Mouse (Mus musculus) kidney, embryonic 15.5 days (tissue): ENCODE results near the gene Cep104. TPM values are rescaled to one million over a fixed set of nuclear protein-coding genes. Genes with fewer than 3 reads are reported as not detected.

Source experiments
- ATAC-seq: fragments of 200-750 bp; cut with Nextera tagmentation; replicated peaks from 2 replicates; pipeline ENCODE4 v1.8.0; 2017; ENCODE audit warnings: moderate TSS enrichment; ENCODE audit not compliant: low FRiP score
- H3K27ac ChIP-seq: fragments of 300-500 bp; sonication (generic); 2 replicates; pipeline ENCODE4 v1.5.1; 2015; ENCODE audit warnings: mild to moderate bottlenecking, inconsistent platforms
- H3K27me3 ChIP-seq: fragments of 300-500 bp; sonication (generic); 2 replicates; pipeline ENCODE4 v1.6.1; 2015; ENCODE audit warnings: inconsistent platforms
- H3K36me3 ChIP-seq: fragments of 300-500 bp; sonication (generic); 2 replicates; pipeline ENCODE4 v1.6.1; 2015; ENCODE audit warnings: inconsistent platforms
- H3K4me1 ChIP-seq: fragments of 300-500 bp; sonication (generic); 2 replicates; pipeline ENCODE4 v1.6.1; 2015; ENCODE audit warnings: inconsistent platforms
- H3K4me2 ChIP-seq: fragments of 300-500 bp; sonication (generic); 2 replicates; pipeline ENCODE4 v1.6.1; 2015; ENCODE audit warnings: moderate library complexity, mild to moderate bottlenecking, inconsistent platforms
- H3K4me3 ChIP-seq: fragments of 300-500 bp; sonication (generic); replicated peaks from 2 replicates; pipeline ENCODE4 v1.5.1; 2015; ENCODE audit warnings: mild to moderate bottlenecking, inconsistent platforms
- H3K9ac ChIP-seq: fragments of 300-500 bp; sonication (generic); 2 replicates; pipeline ENCODE4 v1.6.1; 2015; ENCODE audit warnings: mild to moderate bottlenecking, inconsistent platforms
- H3K9me3 ChIP-seq: fragments of 300-500 bp; sonication (generic); replicated peaks from 2 replicates; pipeline ENCODE4 v1.6.1; 2016; ENCODE audit warnings: inconsistent platforms
- WGBS: fragments of 180-500 bp; shearing (Covaris S2); methylation state at CpG from one replicate; pipeline ENCODE4 v1.1.7; 2015; ENCODE audit warnings: mixed read lengths; 5-methylcytosine and 5-hydroxymethylcytosine counted together
- polyA plus RNA-seq: library from polyadenylated mRNA; unstranded; fragments of >200 nt; fragmentation: Nextera tagmentation; extraction: Ambion mirVana; gene quantifications from 2 replicates; pipeline ENCODE4 v1.2.1, GENCODE M21; 2015

Cep104 gene
- polyA plus RNA-seq, 1 experiment from 2014 or later, result 16.7 TPM

- no peaks in the 10 kb centered on the region for H3K9me3 ChIP-seq
- H3K36me3 ChIP-seq, result peaks cover 48% of the 10 kb centered on the region
- H3K4me3 ChIP-seq, result no peak overlapping the region
- H3K4me1 ChIP-seq, result peaks cover 10% of the 10 kb centered on the region
- no peak for ATAC-seq
- no peaks in the 10 kb centered on the region for H3K27me3 ChIP-seq
- H3K4me2 ChIP-seq, result no peak overlapping the region
- 81% methylated on average over 4 of the region's 4 CpGs for WGBS
- no peak overlapping the region for H3K9ac ChIP-seq
- no peak overlapping the region for H3K27ac ChIP-seq
Observed at GRCm38 (mm10) chr4:154007759-154008158, 32.8 kb downstream of the Cep104 start.

DNA sequence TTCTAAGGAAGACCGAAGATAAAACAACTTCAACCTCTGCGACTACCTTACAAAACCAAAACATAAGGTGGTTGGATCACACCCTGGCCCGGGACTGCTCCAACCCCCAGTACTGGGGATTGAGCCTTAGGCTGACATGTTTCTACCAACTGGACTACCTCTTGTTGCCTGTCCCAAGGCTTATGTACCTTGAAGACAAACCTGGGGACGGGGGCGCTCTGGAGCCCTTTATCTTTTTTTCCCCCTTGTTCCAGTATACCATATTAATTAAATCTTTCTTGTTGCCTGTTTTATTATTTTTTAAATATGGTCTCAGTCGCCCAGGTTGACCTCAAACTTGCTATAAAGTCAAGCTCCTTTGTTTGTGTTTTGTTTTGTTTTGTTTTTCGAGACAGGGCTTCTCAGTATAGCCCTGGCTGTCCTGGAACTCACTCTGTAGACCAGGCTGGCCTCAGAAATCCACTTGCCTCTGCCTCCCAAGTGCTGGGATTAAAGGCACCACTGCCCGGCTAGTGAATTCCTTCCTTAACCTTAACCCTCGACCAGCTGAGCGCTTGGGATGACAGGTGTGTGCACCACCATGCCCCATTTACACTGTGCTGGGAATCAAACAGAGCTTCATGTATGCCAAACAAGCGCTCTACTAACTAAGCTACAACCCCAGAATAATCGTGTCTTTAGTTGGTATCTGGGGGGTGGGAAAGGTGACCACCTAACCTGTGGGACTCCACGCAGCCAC, 36.1 kb downstream of the Cep104 start:
- ATAC-seq, result peak; percentile 72
- H3K36me3 ChIP-seq, result peaks cover 37% of the 10 kb centered on the region
- no peaks in the 10 kb centered on the region for H3K9me3 ChIP-seq
- peaks cover 30% of the 10 kb centered on the region for H3K4me1 ChIP-seq
- H3K4me3 ChIP-seq, result peak overlapping the region; percentile 100
- 27% methylated on average over 13 of the region's 13 CpGs for WGBS
- peak overlapping the region; percentile 96 for H3K9ac ChIP-seq
- no peaks in the 10 kb centered on the region for H3K27me3 ChIP-seq
- H3K4me2 ChIP-seq, result peak overlapping the region; percentile 95
- H3K27ac ChIP-seq, result peak overlapping the region; percentile 14; the same call in 1 of the 2 replicates

DNA sequence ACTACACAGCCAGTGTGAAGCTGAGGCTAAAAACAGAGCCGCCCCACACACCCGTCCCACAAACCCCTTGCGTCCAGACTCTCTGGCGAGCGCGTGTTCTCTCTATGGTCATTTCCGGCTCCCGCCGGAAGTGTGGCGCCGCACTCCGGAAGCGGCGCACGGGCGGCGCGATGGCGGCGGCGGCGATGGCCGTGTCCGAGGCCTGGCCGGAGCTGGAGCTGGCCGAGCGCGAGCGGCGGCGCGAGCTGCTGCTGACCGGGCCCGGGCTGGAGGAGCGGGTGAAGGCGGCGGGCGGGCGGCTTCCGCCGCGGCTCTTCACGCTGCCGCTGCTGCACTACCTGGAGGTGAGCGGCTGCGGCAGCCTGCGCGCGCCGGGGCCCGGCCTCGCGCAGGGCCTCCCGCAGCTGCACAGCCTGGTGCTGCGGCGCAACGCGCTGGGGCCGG, 36.7 kb downstream of the Cep104 start, which contains the start of gene Lrrc47:
TSS of gene Lrrc47 (plus strand) at position 86 of the 444 bp plus-strand sequence.
- peak; percentile 95 for ATAC-seq
- Histone ChIP-seq H3K4me2 (peak within 1 kb of the TSS; percentile 95), H3K9ac (peak within 1 kb of the TSS; percentile 96), H3K27ac (peak within 1 kb of the TSS; percentile 62), H3K36me3 (peaks cover 37% of the 10 kb centered on the region), H3K9me3 (no peaks in the 10 kb centered on the region), H3K4me3 (peak within 1 kb of the TSS; percentile 100), H3K4me1 (peaks cover 30% of the 10 kb centered on the region), H3K27me3 (no peaks in the 10 kb centered on the region)
- under 1% methylated on average over 59 of the region's 59 CpGs for WGBS

DNA sequence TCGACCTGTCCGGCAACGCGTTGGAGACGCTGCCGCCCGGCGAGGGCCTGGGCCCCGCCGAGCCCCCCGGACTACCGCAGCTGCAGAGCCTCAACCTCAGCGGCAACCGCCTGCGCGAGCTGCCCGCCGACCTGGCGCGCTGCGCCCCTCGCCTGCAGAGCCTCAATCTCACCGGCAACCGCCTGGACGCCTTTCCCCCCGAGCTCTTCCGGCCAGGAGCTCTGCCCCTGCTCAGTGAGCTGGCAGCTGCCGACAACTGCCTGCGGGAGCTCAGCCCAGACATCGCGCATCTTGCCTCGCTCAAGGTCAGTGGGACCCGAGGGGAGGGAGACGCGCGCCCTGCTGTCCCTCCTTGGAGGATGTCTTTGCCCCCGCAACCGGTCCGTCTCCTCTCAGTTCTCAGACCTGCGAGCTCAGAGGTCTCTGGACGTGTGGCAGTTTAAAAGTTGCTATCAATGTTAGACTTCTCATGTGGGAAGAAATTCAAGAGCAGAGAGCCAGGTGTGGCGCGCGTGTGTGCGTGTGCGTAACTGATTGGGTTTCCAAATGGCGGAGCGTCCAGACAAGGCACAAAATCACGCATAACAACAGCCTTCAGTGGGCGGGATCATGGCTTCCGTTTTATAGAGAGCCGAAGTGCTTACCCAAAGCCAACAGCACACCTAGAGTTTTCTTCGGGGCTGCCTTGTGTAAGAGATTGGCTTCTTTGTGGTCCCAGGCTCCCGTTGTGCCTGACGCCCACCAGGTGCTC, 37.3 kb downstream of the Cep104 start:
- no peaks in the 10 kb centered on the region for H3K9me3 ChIP-seq
- H3K9ac ChIP-seq, result peak overlapping the region; percentile 96
- H3K4me2 ChIP-seq, result peak overlapping the region; percentile 95
- under 1% methylated on average over 54 of the region's 55 CpGs for WGBS
- H3K4me3 ChIP-seq, result peak overlapping the region; percentile 100
- H3K27ac ChIP-seq, result peak overlapping the region; percentile 62
- peaks cover 30% of the 10 kb centered on the region for H3K4me1 ChIP-seq
- ATAC-seq, result no peak; the same call in 1 of the 2 replicates
- peaks cover 37% of the 10 kb centered on the region for H3K36me3 ChIP-seq
- H3K27me3 ChIP-seq, result no peaks in the 10 kb centered on the region

DNA sequence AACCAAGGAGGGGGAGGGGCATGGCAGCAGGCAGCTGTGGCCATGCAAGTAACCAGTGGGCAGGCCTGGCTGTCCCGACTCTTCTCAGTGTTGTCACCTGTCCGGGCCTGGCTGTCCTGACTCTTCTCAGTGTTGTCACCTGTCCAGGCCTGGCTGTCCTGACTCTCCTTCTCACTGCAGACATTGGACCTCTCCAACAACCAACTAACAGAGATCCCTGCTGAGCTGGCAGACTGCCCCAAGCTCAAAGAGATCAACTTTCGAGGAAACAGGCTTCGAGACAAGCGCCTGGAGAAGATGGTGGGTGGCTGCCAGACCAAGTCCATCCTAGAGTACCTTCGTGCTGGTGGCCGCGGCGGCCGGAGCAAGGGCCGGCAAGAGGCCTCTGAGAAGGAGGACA, 40.5 kb downstream of the Cep104 start:
- Histone ChIP-seq H3K4me3 (no peak overlapping the region), H3K9me3 (no peaks in the 10 kb centered on the region), H3K9ac (no peak overlapping the region), H3K27ac (no peak overlapping the region), H3K4me2 (no peak overlapping the region), H3K36me3 (peaks cover 64% of the 10 kb centered on the region), H3K4me1 (peaks cover 30% of the 10 kb centered on the region), H3K27me3 (no peaks in the 10 kb centered on the region)
- no peak for ATAC-seq
- 94% methylated on average over 11 of the region's 11 CpGs for WGBS

DNA sequence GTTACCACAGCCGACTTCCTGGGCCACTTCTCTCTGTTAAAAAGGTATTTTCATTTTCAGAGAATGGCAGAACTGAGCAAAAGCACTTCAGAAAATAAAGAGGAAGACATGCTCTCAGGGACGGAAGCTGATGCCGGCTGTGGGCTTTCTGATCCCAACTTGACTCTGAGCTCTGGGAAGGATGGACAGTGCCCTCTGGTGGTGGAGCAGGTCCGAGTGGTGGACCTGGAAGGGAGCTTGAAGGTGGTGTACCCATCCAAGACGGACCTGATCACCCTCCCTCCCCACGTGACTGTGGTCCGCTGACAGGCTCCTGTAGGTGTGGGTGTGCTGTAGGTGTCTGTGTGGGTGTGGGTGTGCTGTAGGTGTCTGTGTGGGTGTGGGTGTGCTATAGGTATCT, 44.6 kb downstream of the Cep104 start:
- Histone ChIP-seq H3K4me1 (peaks cover 38% of the 10 kb centered on the region), H3K9ac (no peak overlapping the region), H3K4me2 (no peak overlapping the region), H3K4me3 (no peak overlapping the region), H3K27ac (no peak overlapping the region), H3K27me3 (no peaks in the 10 kb centered on the region), H3K36me3 (peaks cover 77% of the 10 kb centered on the region), H3K9me3 (no peaks in the 10 kb centered on the region)
- ATAC-seq, result no peak
- 74% methylated on average over 7 of the region's 7 CpGs for WGBS

DNA sequence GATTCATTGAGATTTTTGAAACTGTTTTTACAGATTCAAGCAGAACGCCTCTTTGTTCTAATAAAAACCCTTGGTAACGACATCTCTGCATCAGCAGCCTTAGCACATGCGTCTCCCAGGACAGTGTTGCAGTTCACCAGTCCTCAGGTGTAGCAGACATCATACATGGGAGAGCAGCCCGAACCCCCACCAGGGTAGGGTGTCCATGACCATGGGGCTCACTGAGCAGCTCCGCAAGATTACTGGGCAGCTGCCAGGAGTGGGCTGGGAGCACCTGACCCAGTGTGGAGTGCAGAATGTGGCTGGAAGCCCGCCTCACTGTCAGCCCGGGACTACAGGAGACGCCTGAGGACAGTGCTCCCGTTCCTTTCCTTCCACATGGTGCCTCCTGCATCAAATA, 46.4 kb downstream of the Cep104 start:
- Histone ChIP-seq H3K36me3 (peaks cover 58% of the 10 kb centered on the region), H3K9ac (no peak overlapping the region), H3K27ac (peak overlapping the region; percentile 89), H3K4me3 (no peak overlapping the region), H3K4me1 (peaks cover 51% of the 10 kb centered on the region), H3K9me3 (no peaks in the 10 kb centered on the region), H3K4me2 (no peak overlapping the region), H3K27me3 (no peaks in the 10 kb centered on the region)
- no peak for ATAC-seq
- 88% methylated on average over 9 of the region's 9 CpGs for WGBS

- Histone ChIP-seq H3K9me3 (no peaks in the 10 kb centered on the region), H3K9ac (no peak overlapping the region), H3K4me3 (no peak overlapping the region), H3K27ac (peak overlapping the region; percentile 89), H3K4me1 (peaks cover 58% of the 10 kb centered on the region), H3K4me2 (peak overlapping the region; percentile 20; the same call in 1 of the 2 replicates), H3K27me3 (peaks cover 4% of the 10 kb centered on the region; the same call in 1 of the 2 replicates), H3K36me3 (peaks cover 48% of the 10 kb centered on the region)
- ATAC-seq, result peak; percentile 55
- WGBS, result 29% methylated on average over 4 of the region's 4 CpGs
Observed at GRCm38 (mm10) chr4:154022407-154022806, 47.4 kb downstream of the Cep104 start.

- WGBS, result 40% methylated on average over 4 of the region's 4 CpGs
- Histone ChIP-seq H3K9ac (no peak overlapping the region; the same call in 1 of the 2 replicates), H3K4me3 (no peak overlapping the region), H3K9me3 (no peaks in the 10 kb centered on the region), H3K4me1 (peaks cover 58% of the 10 kb centered on the region), H3K27me3 (peaks cover 4% of the 10 kb centered on the region; the same call in 1 of the 2 replicates), H3K4me2 (peak overlapping the region; percentile 20; the same call in 1 of the 2 replicates), H3K27ac (peak overlapping the region; percentile 89), H3K36me3 (peaks cover 45% of the 10 kb centered on the region)
- ATAC-seq, result no peak
Observed at GRCm38 (mm10) chr4:154022844-154023243, 47.9 kb downstream of the Cep104 start.

DNA sequence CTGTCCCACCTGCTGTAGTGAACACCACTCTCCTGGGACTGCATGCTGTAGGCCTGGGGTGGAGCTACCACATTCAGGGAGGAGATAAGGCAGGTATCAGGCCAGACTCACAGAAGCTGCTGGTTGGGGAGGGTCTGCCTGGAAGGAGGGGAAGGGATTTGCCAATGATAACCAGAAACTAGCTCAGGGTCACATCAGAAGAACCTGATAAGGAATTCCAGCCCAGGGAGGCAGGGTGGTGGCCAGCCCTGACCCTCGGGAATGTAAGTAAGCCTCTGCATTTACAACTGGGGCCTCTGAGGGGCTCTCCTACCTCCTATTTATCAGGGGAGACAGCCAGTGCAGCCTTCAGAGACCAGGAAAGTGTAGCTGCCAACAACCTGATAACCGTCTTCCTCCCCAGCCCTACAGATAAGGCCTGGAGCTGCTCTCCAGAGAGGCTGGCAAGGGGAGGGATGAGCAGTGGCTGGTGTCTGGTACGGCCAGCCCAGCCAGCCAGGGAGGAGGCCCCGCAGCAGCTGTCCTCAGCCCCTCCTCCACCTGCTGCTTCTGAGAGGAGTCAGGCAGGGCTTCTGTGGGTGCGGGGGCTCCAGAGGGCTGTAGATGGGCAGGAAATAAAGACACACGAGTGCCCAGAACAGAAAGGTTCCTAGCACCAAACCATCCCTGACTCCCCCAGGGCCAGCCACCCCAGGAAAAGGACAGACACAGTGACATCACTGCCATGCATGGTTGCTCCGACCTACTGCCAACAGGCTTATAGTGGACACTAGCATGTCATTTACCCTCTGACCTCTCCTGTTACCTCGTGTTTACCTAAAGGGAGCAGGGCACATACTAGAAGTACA, 49.0 kb downstream of the Cep104 start:
- H3K9ac ChIP-seq, result peak overlapping the region; percentile 51; the same call in 1 of the 2 replicates
- H3K4me3 ChIP-seq, result peak overlapping the region; percentile 57
- H3K4me1 ChIP-seq, result peaks cover 58% of the 10 kb centered on the region
- peak overlapping the region; percentile 84 for H3K4me2 ChIP-seq
- peaks cover 7% of the 10 kb centered on the region; the same call in 1 of the 2 replicates for H3K27me3 ChIP-seq
- H3K36me3 ChIP-seq, result peaks cover 34% of the 10 kb centered on the region
- ATAC-seq, result peak; percentile 30
- 13% methylated on average over 8 of the region's 8 CpGs for WGBS
- peak overlapping the region; percentile 89 for H3K27ac ChIP-seq
- H3K9me3 ChIP-seq, result no peaks in the 10 kb centered on the region

- 32% methylated on average over 17 of the region's 17 CpGs for WGBS
- Histone ChIP-seq H3K4me1 (peaks cover 58% of the 10 kb centered on the region), H3K27me3 (peaks cover 7% of the 10 kb centered on the region; the same call in 1 of the 2 replicates), H3K36me3 (peaks cover 25% of the 10 kb centered on the region), H3K9ac (peak overlapping the region; percentile 51), H3K9me3 (no peaks in the 10 kb centered on the region), H3K27ac (peak overlapping the region; percentile 89), H3K4me3 (peak overlapping the region; percentile 57), H3K4me2 (peak overlapping the region; percentile 84)
- no peak for ATAC-seq
Observed at GRCm38 (mm10) chr4:154024729-154025521, 49.9 kb downstream of the Cep104 start.
